Mouse (Mus musculus) olfactory bulb, adult 2 months (tissue): ENCODE results near the gene Dkk3.

Experiments
- CTCF ChIP-seq: fragments of 200-500 bp; IDR thresholded peaks from 2 replicates; pipeline ENCODE4 v1.5.1; 2012; ENCODE audit warnings: low read depth, mild to moderate bottlenecking, low read length, moderate library complexity; ENCODE audit not compliant: insufficient read depth
- POLR2A ChIP-seq: fragments of 200-500 bp; IDR thresholded peaks from 2 replicates; pipeline ENCODE4 v1.6.1; 2012; ENCODE audit warnings: mild to moderate bottlenecking, low read depth, low read length, moderate library complexity; ENCODE audit not compliant: insufficient read depth

GRCm38 (mm10) chr7:112176627-112177026 is 17.8 kb upstream of the Dkk3 start:
- TF ChIP-seq POLR2A (no peak), CTCF (no peak)
